Mouse (Mus musculus) cerebral cortex, adult 2 months (tissue): ENCODE measurements around the gene Klc2.

Experiments used
- WGBS: fragments of 180-500 bp; shearing (Covaris S2); methylation state at CpG from one replicate; pipeline ENCODE4 v1.1.7; 2018; 5-methylcytosine and 5-hydroxymethylcytosine counted together

Gene Klc2

DNA sequence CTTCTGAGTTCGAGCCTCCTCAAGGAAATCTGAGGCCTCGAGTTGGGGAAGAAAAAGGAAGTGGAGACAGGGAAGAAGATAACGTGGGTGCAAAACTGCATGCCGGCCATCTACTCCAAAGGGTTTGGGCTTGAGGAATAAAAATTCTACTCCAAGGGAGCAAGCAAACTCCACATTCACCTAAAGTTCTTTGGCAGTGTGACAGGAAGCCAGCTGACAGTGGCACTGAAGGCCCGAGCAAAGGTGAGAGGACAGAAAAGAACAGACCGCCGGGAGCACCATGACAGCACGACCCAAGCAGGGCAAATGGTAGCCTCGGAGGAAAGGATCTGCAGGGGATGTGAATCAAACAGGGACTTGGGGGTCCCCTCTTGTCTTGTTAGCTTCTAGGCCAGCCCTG lies 12.3 kb downstream of the Klc2 start:
- under 1% methylated on average over 9 of the region's 9 CpGs for WGBS

DNA sequence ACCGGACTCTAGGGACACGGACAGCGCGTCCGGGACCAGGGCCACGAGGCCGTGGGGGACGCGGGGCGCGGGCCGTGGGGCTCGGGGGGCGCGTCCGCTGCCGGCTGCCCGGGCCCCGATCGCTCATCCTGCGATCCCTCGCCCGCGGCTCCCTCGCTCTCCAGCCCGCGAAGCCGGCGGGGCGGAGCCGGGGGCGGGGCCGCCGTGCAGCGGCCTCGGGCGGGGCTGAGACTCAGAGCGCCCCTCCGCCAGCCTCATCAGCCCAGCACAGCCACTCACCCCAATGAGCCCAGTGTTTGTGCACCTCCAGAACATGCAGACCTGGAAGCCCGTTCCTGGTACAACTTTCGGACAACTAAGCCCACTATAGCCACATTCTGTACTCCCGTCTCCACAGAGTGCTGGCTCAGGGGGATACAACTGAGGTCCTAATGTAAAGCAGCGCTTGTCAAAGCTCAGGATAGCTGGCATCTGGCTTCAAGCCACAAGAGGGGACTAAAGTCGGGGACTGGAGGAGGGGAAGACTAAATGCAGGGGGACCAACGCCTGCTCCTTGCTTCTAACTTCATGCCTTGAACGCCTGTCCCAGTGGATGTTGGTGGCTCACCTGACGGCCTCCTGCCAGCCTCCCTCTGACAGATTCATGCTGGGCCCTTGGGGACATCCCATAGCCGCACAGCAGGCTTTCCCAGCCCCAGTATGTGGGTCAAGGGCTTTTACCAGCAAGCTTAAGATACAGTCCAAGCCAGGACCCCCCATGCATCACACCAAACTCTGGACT lies 19.8 kb downstream of the Klc2 start, which contains the start of gene Cnih2:
Cnih2 (minus strand) TSS at position 159 of the 781 bp plus-strand sequence.
- 4% methylated on average over 48 of the region's 48 CpGs for WGBS

DNA sequence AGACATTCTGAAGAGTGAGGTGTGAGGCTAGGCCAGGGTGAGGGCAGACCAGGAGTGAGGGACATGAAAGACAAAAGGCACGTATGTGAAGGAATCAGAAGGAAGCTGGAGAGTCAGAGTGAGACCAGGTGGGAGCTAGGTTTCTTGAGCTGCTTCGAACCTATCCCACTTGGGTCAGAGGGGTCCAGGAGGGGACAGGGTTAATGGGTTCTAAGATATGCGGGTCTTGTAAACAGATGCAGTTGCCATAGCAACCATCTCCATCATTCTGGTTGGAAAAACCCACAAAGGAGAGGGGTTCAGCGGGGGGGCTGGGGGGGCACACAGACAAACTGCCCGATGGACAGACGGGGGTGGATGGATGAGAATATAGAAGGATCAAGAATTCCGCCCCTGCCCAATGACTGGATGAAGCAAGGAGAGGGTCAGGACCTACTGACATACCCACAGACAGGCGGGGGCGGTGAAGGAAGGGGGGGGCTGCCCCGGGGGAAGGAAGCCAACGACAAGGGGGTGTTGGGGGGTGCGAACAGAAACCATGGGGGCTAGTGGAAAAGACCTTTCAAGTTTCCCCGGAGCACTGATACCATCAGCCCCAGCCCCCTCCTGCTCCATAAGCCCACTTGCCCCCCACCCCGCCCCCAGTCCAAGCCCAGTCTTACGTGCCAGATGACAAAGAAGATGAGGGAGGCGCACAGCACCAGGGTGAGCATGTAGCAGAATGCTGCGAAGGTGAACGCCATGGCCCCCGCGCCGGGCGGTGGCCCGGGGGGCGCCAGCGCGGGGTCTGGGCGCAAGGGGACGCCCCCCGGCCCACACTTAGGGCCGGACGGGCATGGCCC lies 20.6 kb downstream of the Klc2 start:
- WGBS: 3% methylated on average over 29 of the region's 31 CpGs

DNA sequence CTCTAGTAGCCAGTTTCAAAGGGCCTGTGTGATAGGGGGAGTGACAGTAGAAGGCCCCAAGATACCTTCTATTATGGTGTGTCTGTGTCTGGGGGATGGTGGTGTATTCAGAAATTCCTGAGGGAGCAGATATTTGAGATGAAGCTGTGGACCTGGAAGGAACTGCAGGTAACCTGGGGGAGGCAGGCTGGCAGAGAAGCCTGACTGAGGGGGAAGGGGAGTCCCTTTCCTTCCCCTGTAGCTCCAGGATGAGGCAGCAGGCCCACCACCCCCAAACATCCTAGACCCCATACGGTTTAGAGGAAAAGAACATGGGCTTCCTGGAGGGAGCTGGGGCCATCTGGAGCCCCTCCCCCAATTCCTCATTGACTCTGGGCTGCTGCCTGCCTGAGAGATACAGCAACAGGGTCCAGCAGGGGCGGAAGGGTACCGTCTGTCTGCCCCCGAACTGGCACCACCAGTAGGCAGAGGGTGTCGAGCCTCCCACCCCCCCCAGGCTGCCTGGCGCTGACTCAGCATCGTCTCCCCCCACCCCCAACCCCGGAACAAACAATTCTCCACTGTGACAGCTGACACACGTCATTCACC lies 22.4 kb downstream of the Klc2 start:
- WGBS: 5% methylated on average over 9 of the region's 9 CpGs

DNA sequence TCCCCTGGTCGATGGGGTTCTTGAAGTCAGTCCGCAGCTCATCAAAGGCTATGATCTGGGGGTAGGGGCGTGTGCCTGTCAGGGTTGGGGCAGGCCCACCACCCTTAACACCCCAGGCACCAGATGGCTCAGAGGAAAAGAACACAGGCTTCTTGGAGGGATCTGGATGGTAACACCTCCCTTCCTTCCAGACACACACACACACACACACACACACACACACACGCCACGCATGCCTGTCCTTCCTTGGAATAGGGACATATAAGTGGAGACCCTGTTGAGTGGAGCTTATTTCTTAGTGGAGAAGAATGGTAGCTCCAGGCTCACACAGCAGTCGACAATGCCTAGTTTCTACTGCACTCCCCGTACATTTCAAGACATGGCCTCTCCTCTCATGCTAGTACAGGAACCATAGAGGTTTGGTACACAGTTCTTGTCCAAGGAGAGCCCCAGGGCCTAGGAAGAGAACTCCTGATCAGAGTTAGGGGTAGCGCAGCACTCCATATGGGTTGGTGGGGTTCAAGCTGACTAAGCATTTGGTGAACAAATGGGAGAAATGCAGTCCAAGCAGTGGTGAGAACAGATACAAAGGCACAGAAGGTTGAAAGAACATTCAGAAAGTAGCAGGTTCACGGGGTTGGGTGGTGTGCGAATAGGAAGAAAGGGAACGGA lies 23.5 kb downstream of the Klc2 start:
- 21% methylated on average over 11 of the region's 11 CpGs for WGBS

DNA sequence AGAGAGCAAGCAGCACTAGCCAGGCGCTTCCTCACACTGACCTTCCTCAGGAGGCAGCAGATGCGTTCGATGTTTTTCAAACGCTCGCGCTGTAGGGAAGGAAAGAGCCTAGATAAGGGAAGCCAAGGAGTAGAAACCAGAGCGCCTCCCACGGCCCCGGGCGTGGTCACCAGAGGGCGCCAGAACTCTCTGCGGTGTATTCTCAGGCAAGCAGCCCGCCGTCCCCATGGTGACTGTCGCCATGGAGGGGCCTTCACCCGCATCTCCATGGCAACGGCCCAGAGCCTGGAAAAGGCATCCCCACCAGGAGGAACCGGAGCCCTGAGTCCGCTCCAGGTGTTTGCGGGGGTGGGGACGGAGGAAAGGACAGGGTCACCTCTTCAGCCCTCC lies 24.1 kb downstream of the Klc2 start:
- WGBS: 2% methylated on average over 21 of the region's 21 CpGs

DNA sequence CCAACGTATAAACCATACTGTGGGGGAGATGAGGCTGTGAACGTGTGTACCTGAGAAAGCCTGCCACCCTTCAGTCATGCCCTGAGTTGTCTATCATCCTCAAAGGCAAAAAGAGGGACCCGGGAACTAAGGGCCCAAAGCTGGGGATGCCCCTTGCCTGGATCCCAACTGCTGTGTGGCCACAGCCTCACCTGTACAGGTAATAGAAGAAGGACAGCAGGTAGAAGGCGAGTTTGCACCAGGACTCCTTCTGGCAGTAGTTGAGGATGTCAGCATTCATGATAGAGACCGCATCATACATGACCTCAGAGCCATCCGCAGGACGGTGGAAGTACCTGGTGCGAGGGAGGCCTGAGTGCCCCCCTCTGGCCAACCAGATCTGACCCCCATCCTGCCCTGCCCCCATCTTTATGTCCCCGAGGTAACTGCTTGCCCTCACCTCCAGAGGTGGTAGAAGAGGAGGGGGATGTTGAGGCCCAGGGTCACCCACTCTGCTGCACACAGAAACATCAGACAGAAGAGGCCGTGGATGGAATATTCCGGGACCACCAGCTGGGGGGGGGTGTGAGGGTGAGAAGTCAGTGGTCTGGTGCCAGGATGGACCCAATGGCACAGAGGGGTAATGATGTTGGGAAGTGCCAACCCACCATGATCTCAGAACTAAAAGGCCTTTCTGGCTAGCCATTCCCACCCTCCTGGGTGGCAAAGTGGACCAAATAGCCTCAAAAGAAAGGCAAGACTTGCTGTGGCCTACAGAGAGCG lies 24.7 kb downstream of the Klc2 start:
- 56% methylated on average over 12 of the region's 12 CpGs for WGBS

DNA sequence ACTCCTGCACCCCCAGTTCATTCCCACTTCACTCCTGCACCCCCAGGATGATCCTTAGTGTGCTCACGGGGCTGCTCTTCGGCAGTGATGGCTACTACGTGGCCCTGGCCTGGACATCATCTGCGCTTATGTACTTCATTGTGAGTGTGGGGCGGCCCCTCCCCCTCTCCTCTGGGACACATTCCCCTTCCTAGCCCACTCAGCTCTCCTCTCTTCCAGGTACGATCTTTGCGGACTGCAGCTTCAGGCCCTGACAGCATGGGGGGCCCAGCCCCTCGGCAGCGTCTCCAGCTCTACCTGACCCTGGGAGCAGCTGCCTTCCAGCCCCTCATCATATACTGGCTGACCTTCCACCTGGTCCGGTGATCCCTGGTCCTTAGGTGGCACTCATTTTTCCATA lies 26.3 kb downstream of the Klc2 start:
- WGBS: 73% methylated on average over 10 of the region's 10 CpGs

DNA sequence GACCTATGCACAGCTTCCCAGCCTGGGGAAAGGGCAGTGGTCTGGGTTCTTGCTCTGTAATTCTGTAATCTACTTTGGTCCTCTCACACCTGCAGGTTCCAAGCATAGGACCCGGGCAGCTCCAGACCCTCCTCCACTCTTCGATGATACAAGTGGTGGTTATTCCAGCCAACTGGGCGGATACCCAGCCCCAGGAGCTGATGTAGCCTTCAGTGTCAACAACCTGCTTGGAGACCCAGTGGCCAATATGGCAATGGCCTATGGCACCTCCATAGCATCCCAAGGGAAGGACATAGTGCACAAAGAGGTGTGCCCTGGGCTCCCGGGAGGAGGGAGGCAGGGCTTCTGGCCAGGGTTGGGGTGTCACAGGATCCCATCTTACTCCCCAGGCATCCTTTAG lies 29.0 kb downstream of the Klc2 start:
- WGBS: 90% methylated on average over 4 of the region's 4 CpGs

DNA sequence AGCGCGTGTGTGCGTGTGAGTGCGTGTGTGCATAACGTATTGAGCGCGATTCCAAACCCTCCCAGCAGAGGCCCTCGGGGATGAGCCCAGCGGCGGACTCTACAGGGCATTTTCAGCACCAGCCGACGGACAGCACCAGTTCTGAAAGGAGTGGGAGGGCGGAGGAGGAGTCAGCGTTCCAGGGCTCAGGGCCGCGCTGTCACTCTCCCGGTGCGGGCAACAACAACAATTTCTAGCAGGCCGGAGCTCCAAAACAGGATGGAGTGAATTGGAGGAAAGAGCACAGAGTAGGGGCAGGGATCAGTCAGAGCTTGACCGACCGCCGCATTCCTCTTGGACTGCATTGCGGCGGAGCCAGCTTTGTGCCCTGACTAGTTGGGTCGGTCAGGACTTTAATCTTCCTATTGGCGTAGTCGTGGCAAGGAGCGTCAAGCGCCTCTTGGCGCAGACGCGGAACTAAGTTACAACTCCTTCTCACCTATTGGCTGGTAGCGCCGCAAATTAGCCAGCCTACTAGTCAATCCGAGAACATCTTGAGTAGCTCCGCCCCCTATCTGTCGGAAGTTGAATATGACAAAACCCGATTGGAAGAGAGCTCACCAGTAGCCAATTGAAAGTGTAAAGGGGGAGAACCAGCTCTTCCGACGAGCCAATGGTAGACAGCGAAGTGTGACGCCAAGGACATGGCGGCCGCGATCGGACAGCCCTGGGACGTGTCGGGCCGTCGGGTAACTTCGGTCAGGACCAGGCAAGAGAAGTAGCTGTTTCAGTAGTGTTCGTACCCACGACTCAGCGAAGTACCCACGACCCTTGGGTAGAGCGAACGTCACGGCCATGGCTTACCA lies 30.3 kb downstream of the Klc2 start, which contains the start of gene Yif1a:
Yif1a (plus strand) TSS at position 655 of the 845 bp plus-strand sequence.
- under 1% methylated on average over 58 of the region's 58 CpGs for WGBS

DNA sequence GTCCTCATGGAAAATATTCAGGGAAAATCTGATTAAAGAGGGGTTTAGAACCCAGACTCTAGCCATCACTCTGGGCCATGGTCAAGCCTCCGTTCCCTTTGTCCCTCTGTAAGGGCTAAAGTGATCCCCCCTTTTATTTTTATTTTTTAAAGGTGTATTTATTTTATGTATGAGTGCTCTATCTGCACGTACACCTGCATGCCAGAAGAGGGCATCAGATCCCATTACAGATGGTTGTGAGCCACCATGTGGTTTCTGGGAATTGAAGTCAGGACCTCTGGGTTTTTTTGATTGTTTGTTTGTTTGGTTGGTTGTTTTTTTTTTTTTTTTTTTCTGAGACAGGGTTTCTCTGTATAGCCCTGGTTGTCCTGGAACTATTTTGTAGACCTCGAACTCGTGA lies 31.8 kb downstream of the Klc2 start:
- 58% methylated on average over 4 of the region's 4 CpGs for WGBS

DNA sequence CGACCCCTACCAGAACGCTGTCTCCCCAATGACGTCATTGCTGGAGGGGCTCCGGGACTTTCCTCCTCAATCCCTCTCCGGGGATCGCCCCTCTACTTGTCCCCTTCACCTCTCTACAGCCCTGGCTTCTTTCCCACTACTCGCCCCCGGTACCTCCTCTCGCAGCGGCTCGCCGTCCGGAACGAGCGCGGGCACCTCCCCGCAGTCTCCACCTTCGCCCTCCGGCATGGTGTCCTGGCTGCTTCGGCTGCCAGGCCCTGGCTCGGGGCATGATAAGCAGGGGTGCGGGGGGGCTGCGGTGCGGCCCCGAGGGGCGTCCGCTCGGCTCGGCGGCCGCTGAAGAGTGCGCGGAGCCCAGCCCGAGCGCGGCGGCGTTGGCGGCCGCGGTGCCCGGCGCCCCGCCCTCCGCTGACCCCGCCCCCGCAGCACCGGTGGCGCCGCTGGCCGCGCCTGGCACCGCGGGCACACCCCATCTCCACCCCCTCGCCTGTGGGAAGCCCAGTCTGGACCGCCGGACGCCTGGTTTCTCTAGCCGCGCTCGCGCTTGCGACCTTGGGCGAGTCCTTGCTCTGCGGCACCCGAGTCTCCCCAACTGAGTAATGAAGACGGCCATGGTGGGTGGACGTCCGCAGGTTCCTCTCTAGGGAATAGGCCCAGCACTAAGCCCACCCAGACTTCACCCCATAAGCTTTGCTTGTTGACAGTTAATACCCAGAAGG lies 33.1 kb downstream of the Klc2 start, which contains the start of gene Tmem151a:
Tmem151a (minus strand) TSS at position 387 of the 719 bp plus-strand sequence.
- under 1% methylated on average over 64 of the region's 69 CpGs for WGBS

DNA sequence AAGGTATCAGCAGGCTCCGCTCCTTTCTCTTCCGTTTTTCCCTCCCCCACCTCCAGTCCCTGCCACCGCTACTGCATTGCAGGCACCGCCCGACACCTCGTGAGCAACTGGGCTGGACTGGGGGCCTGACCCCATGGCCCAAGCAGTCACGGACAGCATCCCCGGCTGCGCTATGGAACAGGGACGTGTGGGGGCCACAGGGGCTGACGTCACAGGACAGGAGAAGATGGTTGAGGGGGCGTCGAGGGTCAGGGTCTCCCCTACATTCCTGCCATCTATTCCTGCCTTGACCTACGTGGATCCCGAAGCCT lies 33.6 kb downstream of the Klc2 start:
- WGBS: 2% methylated on average over 15 of the region's 15 CpGs

DNA sequence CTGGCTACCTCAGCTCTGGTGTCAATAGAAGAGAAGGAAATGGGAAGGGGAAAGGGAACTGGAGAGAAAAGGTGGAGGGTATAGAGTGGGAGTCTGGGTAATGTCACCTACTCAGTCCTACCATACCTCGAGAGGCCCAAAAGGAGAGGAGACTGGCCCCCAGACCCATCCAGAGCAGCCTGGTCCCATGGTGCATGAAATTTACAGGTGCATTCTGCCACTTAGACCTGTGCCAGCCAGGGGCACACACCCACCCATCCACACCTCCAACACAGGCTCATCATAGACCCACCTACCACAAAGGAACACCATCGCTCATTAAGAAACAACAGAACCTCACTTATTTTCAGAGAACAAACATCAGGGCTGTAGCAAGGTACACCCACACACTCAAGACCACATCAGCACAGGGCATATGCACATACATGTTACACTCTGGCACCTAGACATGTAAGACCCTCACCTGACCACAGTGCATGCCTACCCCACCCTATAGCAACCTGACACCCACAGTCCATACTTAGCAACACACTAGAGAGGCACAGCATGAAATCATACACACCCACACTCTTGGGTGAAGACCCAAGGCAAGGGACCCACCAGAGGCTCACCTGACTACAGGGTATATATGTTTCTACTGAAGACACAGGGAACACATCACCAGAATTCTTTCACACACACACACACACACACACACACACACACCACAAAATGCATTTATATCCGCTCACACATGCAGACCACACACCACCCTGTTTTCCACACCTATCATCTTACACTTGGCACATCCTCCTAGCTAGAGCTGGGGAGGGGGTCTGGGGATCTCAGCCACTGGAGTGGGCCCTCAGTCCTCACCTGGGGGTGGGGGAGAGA lies 34.2 kb downstream of the Klc2 start:
- 33% methylated on average over 3 of the region's 3 CpGs for WGBS

DNA sequence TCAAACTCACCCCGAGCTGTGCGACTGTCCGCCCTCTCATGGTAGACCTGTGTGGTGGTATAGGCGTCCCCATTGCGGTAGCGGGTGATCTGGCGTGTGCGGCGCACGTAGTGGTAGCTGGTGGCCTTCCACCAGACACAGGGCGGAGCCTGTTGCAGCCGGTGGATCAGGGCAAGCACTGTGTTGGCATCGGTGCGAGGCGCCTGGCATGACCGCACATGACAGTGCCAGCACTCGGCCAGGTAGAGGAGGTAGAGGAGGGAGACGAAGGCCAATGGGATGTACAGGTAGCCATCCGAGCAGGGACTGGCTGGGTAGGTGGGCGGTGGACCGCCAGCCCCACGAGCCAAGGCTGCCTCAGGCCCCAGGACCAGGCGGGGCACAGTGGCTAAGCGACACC lies 35.8 kb downstream of the Klc2 start:
- 65% methylated on average over 24 of the region's 24 CpGs for WGBS

DNA sequence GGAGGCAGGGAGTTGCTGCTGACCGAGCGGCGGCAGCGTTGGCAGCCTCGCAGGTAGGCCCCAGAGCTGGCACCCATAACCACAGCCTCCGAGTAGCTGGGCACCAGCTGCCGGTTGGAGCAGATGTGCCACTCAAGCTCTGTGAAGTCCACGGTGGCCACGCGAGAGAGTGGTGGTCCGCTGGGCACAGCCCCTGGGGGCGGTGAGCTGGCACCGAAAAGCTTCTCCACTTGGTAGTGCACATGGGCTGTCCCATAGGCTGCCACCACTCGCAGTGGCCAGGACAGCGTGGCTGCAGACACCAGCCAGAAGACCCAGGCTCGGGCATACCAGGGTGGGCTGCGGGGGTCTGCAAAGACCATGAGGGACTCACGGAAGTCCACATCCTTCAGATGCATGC lies 36.4 kb downstream of the Klc2 start:
- 51% methylated on average over 18 of the region's 18 CpGs for WGBS

DNA sequence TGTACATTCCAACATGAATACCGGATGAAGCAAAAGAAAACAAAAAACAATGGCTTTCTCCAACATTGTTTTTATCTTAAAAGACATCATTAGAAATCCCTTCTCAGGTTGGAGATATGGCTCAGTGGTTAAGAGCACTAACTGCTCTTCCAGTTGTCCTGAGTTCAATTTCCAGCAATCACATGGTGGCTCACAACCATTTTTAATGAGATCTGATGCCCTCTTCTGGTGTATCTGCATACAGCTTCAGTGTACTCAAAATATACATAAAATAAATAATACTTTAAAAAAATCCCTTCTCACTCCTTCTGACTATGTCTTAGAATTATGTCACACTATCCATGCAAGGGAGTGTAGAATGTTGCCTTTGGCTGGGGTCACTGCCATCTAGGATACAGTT lies 39.1 kb downstream of the Klc2 start:
- 89% methylated on average over 1 of the region's 1 CpGs for whole genome bisulfite sequencing

DNA sequence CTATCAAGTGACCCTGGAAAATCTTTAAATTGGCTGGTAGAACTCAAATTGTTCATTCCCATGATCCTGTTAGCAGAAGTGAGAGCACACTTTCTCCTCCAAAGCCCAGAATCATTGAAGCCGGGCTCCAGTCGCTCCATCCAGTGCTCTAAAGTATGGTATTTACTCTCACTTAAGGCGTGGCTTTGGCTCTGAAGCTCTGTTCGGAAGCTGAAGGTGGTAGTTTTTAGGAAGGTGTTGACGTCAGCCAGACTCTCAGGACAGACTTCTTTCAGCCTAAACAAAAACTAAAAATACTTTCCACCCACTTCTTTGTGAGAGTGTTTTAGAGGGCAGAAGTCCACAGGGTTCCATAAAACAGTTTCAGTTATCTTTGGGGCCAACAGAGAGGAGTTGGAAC lies 44.8 kb downstream of the Klc2 start:
- 19% methylated on average over 5 of the region's 5 CpGs for whole genome bisulfite sequencing

DNA sequence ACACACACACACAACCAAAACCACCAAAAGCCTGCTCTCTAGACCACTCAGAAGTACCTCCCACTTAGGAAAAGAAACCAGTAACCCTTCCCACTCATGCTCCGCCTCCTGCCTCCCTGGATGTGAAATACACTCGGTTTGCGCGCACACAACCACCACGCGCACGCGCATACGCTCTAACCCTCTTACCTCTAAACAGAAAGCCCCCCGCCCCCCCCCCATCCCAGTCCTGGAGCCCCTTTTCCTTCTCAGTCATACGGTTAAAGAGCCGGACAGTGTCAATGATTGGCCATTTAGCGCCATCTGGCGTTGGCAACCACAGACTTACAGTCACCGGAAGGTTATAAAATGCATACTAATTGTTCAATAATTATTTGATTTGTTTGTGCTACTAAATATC lies 45.3 kb downstream of the Klc2 start:
- WGBS: 2% methylated on average over 15 of the region's 15 CpGs
